Mouse (Mus musculus): Measurements from ENCODE around the gene A030003K21Rik. TPM values are rescaled to one million over a fixed set of nuclear protein-coding genes. Genes with fewer than 3 reads are reported as not detected.
"Not testable (repeated sequence)": the region's sequence is repeated elsewhere in the genome, so short reads cannot be mapped to it uniquely, and the experiment has no call there.

Gene A030003K21Rik
- total RNA-seq (2021) (not detected), polyA plus RNA-seq (2012; rRNA removed) (not detected in 2 replicates)
- long read RNA-seq, result 0 reads

- not testable (repeated sequence) for DNase-seq
These were observed at the start of gene A030003K21Rik for GRCm38 (mm10) chr1:82943295-82943694. TSS of gene A030003K21Rik (minus strand) at chr1:82943388.

DNA sequence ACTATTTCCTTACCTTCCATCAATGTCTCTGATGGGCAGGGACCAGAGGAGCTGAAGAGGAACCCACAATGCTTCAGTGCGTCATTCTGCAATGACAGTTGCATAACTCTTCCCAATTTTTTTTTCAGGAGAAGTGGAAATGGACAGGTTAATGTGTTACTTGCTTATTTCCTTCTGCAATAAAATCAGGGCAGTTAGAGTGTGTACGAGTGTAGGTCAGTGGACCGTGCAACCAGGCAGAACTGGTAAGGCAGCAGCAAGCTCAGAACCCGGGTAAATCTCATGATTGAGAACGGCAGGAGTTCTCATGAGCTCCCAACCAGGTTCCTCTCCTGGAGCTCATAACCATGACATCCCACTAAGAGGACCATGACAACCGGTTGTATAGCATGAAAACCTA lies 48.9 kb upstream of the A030003K21Rik start:
- DNase-seq, result no peak

DNA sequence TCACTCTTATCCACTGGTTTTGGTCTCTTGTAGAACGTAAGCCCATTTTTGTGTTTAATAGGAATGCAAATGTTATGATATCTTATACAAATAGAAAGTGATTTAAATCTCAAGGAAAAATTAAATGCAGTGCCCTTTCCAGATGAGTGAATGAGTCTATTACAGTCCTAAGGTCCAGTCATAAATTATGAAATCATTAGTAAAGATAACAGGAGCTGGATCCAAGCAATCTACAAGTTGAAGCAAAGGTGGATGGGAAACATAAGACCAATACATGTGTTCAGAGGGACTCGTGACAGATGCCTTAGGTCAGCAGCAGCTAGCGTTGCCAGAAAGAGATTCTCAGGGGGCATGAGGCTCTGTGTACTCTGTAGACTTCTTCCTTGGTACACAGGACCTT lies 48.4 kb upstream of the A030003K21Rik start:
- DNase-seq, result no peak

GRCm38 (mm10) chr1:82991062-82991461 lies 47.9 kb upstream of the A030003K21Rik start:
- peak; percentile 10 for DNase-seq

- peak; percentile 23 for DNase-seq
These were observed 44.5 kb upstream of the A030003K21Rik start for GRCm38 (mm10) chr1:82987530-82988198.

- DNase-seq, result no peak
These were observed 43.5 kb upstream of the A030003K21Rik start for GRCm38 (mm10) chr1:82986738-82987137.

DNA sequence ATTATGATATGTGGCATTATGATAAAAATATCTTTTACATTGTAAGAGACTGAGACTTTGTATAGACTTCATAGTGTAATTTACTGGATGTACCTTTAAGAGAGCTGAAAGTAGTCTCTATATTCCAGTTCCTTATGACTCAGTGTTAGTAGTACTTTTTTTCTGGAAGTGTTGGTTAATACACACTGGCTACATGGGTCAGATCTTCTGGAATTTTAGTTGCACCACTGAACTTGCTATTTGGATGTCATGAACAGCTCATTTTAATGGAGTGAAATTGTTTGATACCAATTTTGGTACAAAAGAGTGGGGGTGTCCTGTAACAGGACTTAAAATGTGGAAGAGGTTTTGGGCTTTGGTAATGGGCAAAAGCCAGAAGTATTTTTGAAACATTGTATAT lies 34.7 kb upstream of the A030003K21Rik start:
- DNase-seq, result no peak

DNA sequence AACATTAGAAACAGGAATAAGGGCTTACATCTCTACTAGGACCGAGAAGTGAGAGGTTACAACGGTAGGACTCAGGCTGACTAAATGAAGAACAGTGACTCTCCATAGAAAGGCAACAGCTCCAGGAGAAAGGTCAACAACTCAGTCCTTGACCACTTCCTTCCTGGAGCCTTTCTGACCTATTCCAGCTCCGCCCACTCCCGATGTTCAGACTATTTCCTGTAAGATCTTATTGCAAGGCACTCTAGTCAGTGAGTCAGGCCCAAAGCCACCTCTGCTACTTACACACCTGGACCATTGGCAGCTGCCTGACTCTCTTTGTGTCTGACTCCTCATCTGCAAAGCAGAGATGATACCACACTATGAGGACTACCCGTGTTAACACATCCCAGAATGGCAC lies 32.6 kb upstream of the A030003K21Rik start:
- DNase-seq, result peak; percentile 33

DNA sequence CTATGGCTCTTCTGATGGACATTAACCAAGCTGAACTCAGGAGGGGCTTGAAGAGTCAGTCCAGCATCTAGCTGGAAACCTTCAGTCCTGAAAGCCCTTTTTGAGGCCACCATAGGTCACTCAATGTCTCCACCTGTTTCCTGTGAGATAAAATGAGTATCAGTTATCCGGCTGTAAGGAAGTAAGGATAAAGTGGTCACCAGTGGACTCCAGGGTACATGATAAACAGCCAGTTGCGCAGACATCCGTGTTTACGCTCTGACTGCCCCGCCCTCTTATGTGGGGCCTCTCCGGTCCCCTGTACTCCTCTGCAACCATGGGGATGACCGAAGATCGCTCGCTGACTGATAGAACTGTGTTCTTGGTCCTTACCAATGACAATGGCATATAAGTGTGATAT lies 31.2 kb upstream of the A030003K21Rik start:
- DNase-seq, result no peak

DNA sequence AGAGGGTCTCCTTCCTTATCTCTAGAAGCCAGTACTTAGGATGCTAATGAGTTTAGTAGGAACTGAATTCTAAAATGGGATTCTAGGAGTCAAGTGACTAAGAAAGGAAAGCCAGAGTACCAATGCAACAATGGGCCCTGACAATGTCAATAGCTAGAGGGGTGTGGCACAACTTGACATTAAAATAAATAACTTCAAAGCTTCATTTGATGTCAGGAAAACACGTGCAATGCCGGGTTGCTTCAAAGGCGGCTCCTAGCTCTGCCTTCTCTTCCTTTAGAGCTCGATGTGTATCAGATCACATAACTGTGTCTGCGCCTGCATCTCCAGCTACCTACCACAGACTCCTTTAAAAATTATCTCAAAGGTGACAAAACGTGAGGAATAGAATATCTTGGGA lies 30.7 kb upstream of the A030003K21Rik start:
- no peak for DNase-seq

GRCm38 (mm10) chr1:82973244-82973643 lies 30.1 kb upstream of the A030003K21Rik start:
- no peak for DNase-seq

DNA sequence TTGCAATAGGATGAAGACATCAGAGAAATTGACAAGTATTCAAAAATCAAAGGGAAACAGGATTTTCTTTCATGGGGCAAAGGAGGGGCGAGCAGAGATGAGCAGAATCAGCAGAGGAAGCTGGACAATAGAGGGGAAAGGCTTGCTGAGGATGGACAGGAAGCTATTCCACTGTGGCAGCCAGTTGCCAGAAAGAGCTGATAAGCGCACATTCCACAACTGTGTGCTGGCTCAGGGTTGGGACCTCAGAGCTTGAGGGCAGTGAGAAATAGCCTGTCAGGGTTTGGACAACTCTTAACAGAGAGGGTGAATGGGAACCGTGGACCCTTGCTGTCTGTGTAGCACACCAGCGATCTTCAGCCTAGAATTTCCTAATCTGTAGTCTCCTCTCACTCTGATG lies 28.9 kb upstream of the A030003K21Rik start:
- peak; percentile 61 for DNase-seq

DNA sequence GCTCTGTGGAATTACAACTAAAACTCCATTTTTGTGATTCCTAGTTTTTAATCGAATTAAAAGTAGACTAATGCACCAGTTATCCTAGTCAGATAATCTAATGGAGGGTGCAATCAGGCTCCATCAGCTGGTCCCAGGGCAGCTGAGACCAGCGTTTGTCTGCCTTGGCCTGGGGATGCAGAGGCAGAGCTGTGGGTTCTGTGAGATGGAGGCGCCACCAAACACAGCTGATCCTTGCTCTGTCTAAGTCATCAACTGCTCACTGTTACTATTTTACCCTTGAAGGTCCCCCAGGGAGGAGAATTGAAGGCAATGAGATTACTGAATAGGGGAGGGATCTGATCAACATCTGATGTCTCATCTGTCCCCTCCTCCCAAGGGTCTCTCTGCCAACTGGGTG lies 23.2 kb upstream of the A030003K21Rik start:
- no peak for DNase-seq

- DNase-seq, result no peak
These were observed 16.7 kb upstream of the A030003K21Rik start, which contains the start of gene Gm47955 for GRCm38 (mm10) chr1:82959870-82960385. TSS of gene Gm47955 (plus strand) at chr1:82960286.

GRCm38 (mm10) chr1:82955913-82956312 lies 12.7 kb upstream of the A030003K21Rik start, which contains the start of gene Gm7544:
TSS of gene Gm7544 (minus strand) at chr1:82956013.
- DNase-seq, result not testable (repeated sequence)

DNA sequence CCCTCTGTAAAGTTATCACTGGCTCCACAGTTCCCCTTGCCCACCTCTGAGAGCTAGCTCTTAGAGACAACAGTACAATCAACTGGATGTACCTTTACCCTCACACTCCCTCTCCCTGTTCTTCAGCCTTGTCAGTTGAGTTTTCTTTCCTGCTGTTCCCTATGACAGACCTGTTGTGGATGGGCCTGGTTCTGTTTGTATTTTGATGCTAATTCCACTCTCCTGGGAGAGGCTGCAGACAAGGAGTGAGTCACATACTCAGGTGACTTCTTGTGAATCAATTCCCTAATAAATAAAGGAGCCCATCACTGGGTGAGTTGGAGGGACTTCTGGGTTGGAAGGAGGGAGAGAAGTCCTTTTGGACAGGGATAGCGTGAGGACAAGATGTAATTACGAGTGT lies 5.4 kb upstream of the A030003K21Rik start:
- no peak for DNase-seq

- not testable (repeated sequence) for DNase-seq
These were observed 2.8 kb upstream of the A030003K21Rik start for GRCm38 (mm10) chr1:82946029-82946428.

GRCm38 (mm10) chr1:82942505-82942904 lies 683 bp downstream of the A030003K21Rik start:
- not testable (repeated sequence) for DNase-seq

DNA sequence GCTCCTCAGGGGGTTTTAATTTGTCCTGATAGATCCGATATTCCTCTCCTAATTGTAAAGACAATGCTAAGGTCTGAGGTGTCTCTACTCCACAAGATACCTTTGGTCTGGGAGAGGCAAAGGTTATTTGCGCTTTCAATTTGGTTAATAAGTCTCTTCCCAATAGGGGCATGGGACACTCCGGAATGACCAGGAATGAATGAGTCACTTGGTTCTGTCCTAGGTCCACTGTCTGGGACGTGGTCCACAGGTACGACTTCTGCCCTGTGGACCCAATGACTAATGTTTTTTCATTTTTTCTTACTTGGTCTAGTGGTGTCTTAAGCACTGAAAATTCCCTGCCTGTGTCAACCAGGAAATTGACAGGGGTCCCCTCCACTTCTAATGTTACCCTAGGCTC lies 4.5 kb downstream of the A030003K21Rik start:
- no peak for DNase-seq

GRCm38 (mm10) chr1:82931326-82931725 lies 11.9 kb downstream of the A030003K21Rik start, which contains the start of gene Gm6217:
TSS of gene Gm6217 (minus strand) at chr1:82931399.
- DNase-seq, result not testable (repeated sequence)

DNA sequence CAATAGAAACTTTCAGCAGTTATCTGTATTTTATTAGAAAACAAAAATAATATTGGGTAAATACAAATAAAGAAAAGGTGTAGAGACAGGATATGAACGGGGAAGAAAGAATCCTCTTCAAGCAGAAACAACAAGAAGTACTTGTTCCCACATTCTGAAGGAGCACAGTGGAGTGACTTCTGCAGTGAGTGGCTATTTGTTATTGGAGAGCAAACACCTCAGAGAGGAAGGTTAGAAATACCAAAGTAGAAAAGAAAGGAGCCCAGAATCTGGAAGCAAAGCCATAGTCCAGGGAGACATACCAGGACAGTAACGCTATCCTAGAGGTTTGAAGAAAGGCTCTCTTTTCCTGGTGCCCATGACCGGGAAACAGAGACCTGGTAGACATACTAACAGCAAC lies 12.6 kb downstream of the A030003K21Rik start:
- DNase-seq, result not testable (repeated sequence)

- DNase-seq, result no peak
These were observed 18.5 kb downstream of the A030003K21Rik start, which contains the start of gene A030014E15Rik for GRCm38 (mm10) chr1:82924650-82925049. TSS of gene A030014E15Rik (plus strand) at chr1:82924917.

GRCm38 (mm10) chr1:82913434-82913833 lies 29.8 kb downstream of the A030003K21Rik start:
- DNase-seq, result not testable (repeated sequence)

DNA sequence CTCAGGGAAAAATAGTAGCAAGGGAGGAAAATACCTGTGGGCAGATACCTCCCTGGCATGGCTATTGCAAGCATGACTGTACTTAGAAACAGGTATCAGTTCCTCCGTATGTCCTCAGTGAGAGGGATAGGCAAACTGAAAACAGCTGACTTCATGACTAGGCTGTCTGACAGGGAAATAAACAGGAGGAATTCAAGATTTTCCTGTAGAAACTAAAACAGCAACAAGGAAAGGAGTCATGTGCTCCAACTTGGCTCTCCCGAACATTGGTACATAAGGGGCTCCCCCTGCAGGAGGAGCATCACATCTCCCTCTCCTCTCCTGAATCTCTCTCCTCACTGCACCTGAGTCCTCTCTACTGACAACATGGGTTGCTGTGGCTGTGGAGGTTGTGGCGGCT lies 30.2 kb downstream of the A030003K21Rik start, which contains the start of gene A030005L19Rik:
Gene A030005L19Rik (plus strand): TSS at position 301 of the 400 bp plus-strand sequence.
- no peak for DNase-seq

Measured in adrenal gland, adult 2 months (tissue).